Mouse (Mus musculus): Measurements from ENCODE around the gene Grhl1. TPM values are rescaled to one million over a fixed set of nuclear protein-coding genes. Genes with fewer than 3 reads are reported as not detected.

Gene Grhl1
- polyA plus RNA-seq, 1 experiment, result 11.0 TPM

- peaks cover 4% of the 10 kb centered on the region; the same call in 1 of the 2 replicates for H3K36me3 ChIP-seq (ENCODE audit: control insufficient read depth, insufficient read depth, low read length, poor library complexity, severe bottlenecking)
- no peak overlapping the region for H3K4me3 ChIP-seq (ENCODE audit: low read depth, low read length)
- no peaks in the 10 kb centered on the region for H3K27me3 ChIP-seq (ENCODE audit: control insufficient read depth, insufficient read depth, low read length, poor library complexity, severe bottlenecking)
- no peak overlapping the region for H3K27ac ChIP-seq (ENCODE audit: insufficient read depth, low read length)
- H3K9me3 ChIP-seq (replicated peaks; ENCODE audit: control insufficient read depth, insufficient read depth, low read length, poor library complexity, severe bottlenecking), result no peaks in the 10 kb centered on the region
- H3K9ac ChIP-seq (ENCODE audit: low read depth, poor library complexity, severe bottlenecking), result no peak overlapping the region
- TF ChIP-seq CTCF (IDR thresholded peaks at IDR 0.05; ENCODE audit: low read depth, low read length) (no peak), EP300 (IDR thresholded peaks at IDR 0.05; ENCODE audit: insufficient read depth, low read depth, low read length) (no peak), POLR2A (IDR thresholded peaks at IDR 0.05; ENCODE audit: insufficient read depth, low read length) (no peak)
- no peaks in the 10 kb centered on the region for H3K4me1 ChIP-seq (ENCODE audit: control insufficient read depth, insufficient read depth, low read length)
Measured at GRCm38 (mm10) chr12:24612591-24612990, 40.5 kb downstream of the Grhl1 start.

DNA sequence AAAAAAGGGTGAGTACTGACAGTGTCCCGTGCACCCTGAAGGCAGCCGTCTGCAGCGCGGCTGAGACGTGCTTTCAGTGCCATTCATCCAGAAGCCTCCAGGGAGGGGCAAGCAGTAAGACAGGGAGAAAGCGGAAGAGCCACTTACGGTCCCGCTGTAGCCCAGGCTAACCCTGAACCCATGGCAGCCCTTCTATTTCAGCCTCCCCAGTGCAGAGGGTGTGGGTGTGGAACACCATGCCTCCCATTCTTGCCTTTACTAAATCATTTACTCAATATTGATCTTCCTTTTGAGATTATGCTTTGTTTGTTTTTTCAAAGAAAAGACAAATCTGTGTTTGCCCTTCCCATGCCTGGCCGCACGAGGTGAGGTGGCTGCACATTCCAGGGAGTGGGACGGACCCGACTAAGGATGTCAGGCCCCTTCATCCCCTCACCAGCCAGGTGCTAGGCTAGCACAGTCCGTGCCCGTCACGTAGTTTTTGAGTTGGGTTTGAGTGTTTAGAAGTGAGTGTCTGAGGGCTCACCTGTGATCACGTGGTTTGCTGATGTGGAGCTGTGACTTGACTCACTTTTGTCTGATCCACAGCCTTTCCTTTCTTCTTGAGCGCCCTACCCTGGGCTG lies 42.5 kb downstream of the Grhl1 start:
- Histone ChIP-seq H3K27me3 (ENCODE audit: control insufficient read depth, insufficient read depth, low read length, poor library complexity, severe bottlenecking) (no peaks in the 10 kb centered on the region), H3K36me3 (ENCODE audit: control insufficient read depth, insufficient read depth, low read length, poor library complexity, severe bottlenecking) (peaks cover 4% of the 10 kb centered on the region; the same call in 1 of the 2 replicates), H3K27ac (ENCODE audit: insufficient read depth, low read length) (no peak overlapping the region), H3K4me1 (ENCODE audit: control insufficient read depth, insufficient read depth, low read length) (no peaks in the 10 kb centered on the region), H3K9me3 (replicated peaks; ENCODE audit: control insufficient read depth, insufficient read depth, low read length, poor library complexity, severe bottlenecking) (no peaks in the 10 kb centered on the region), H3K4me3 (ENCODE audit: low read depth, low read length) (no peak overlapping the region), H3K9ac (ENCODE audit: low read depth, poor library complexity, severe bottlenecking) (no peak overlapping the region)
- no peak for TF ChIP-seq EP300 (IDR thresholded peaks at IDR 0.05; ENCODE audit: insufficient read depth, low read depth, low read length)

DNA sequence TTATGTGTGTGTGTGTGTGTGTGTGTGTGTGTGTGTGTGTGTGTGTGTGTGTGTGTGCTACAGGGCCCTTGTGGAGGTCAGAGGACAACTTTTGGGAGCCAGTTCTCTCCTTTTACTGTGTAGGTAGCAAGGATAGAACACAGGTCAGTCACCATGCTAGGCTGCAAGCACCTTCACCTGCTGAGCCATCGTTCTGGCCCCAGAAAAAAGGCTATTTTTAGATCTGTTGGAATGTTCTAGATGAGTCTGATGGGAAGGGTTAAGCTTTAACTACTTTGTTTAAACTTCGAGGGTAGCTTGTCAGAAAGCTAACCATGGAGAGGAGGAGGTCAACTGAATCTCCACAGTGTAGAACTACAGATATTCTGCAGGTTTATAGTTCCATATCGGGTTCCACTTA lies 43.1 kb downstream of the Grhl1 start:
- Histone ChIP-seq H3K9me3 (replicated peaks; ENCODE audit: control insufficient read depth, insufficient read depth, low read length, poor library complexity, severe bottlenecking) (no peaks in the 10 kb centered on the region), H3K4me1 (ENCODE audit: control insufficient read depth, insufficient read depth, low read length) (no peaks in the 10 kb centered on the region), H3K9ac (ENCODE audit: low read depth, poor library complexity, severe bottlenecking) (no peak overlapping the region), H3K4me3 (ENCODE audit: low read depth, low read length) (no peak overlapping the region), H3K36me3 (ENCODE audit: control insufficient read depth, insufficient read depth, low read length, poor library complexity, severe bottlenecking) (no peaks in the 10 kb centered on the region; the same call in 1 of the 2 replicates), H3K27me3 (ENCODE audit: control insufficient read depth, insufficient read depth, low read length, poor library complexity, severe bottlenecking) (no peaks in the 10 kb centered on the region), H3K27ac (ENCODE audit: insufficient read depth, low read length) (no peak overlapping the region)
- TF ChIP-seq POLR2A (IDR thresholded peaks at IDR 0.05; ENCODE audit: insufficient read depth, low read length), result no peak
- TF ChIP-seq CTCF (IDR thresholded peaks at IDR 0.05; ENCODE audit: low read depth, low read length), result no peak
- TF ChIP-seq EP300 (IDR thresholded peaks at IDR 0.05; ENCODE audit: insufficient read depth, low read depth, low read length), result no peak

- H3K4me3 ChIP-seq (ENCODE audit: low read depth, low read length), result no peak overlapping the region
- H3K36me3 ChIP-seq (ENCODE audit: control insufficient read depth, insufficient read depth, low read length, poor library complexity, severe bottlenecking), result no peaks in the 10 kb centered on the region
- H3K9ac ChIP-seq (ENCODE audit: low read depth, poor library complexity, severe bottlenecking), result no peak overlapping the region
- H3K9me3 ChIP-seq (replicated peaks; ENCODE audit: control insufficient read depth, insufficient read depth, low read length, poor library complexity, severe bottlenecking), result no peaks in the 10 kb centered on the region
- H3K27me3 ChIP-seq (ENCODE audit: control insufficient read depth, insufficient read depth, low read length, poor library complexity, severe bottlenecking), result no peaks in the 10 kb centered on the region
- H3K4me1 ChIP-seq (ENCODE audit: control insufficient read depth, insufficient read depth, low read length), result no peaks in the 10 kb centered on the region
- TF ChIP-seq EP300 (IDR thresholded peaks at IDR 0.05; ENCODE audit: insufficient read depth, low read depth, low read length), result no peak
- TF ChIP-seq POLR2A (IDR thresholded peaks at IDR 0.05; ENCODE audit: insufficient read depth, low read length), result no peak
- no peak for TF ChIP-seq CTCF (IDR thresholded peaks at IDR 0.05; ENCODE audit: low read depth, low read length)
- H3K27ac ChIP-seq (ENCODE audit: insufficient read depth, low read length), result no peak overlapping the region
Measured at GRCm38 (mm10) chr12:24619436-24619835, 47.4 kb downstream of the Grhl1 start.

GRCm38 (mm10) chr12:24623486-24624251 lies 51.6 kb downstream of the Grhl1 start:
- Histone ChIP-seq H3K4me3 (ENCODE audit: low read depth, low read length) (no peak overlapping the region), H3K27ac (ENCODE audit: insufficient read depth, low read length) (no peak overlapping the region), H3K9me3 (replicated peaks; ENCODE audit: control insufficient read depth, insufficient read depth, low read length, poor library complexity, severe bottlenecking) (no peaks in the 10 kb centered on the region), H3K36me3 (ENCODE audit: control insufficient read depth, insufficient read depth, low read length, poor library complexity, severe bottlenecking) (no peaks in the 10 kb centered on the region), H3K4me1 (ENCODE audit: control insufficient read depth, insufficient read depth, low read length) (no peaks in the 10 kb centered on the region), H3K9ac (ENCODE audit: low read depth, poor library complexity, severe bottlenecking) (no peak overlapping the region), H3K27me3 (ENCODE audit: control insufficient read depth, insufficient read depth, low read length, poor library complexity, severe bottlenecking) (no peaks in the 10 kb centered on the region)
- TF ChIP-seq POLR2A (IDR thresholded peaks at IDR 0.05; ENCODE audit: insufficient read depth, low read length) (no peak), EP300 (IDR thresholded peaks at IDR 0.05; ENCODE audit: insufficient read depth, low read depth, low read length) (no peak)

GRCm38 (mm10) chr12:24626401-24626800 lies 54.3 kb downstream of the Grhl1 start:
- H3K36me3 ChIP-seq (ENCODE audit: control insufficient read depth, insufficient read depth, low read length, poor library complexity, severe bottlenecking), result no peaks in the 10 kb centered on the region
- no peak overlapping the region for H3K27ac ChIP-seq (ENCODE audit: insufficient read depth, low read length)
- TF ChIP-seq EP300 (IDR thresholded peaks at IDR 0.05; ENCODE audit: insufficient read depth, low read depth, low read length), result no peak
- no peak for TF ChIP-seq CTCF (IDR thresholded peaks at IDR 0.05; ENCODE audit: low read depth, low read length)
- no peak for TF ChIP-seq POLR2A (IDR thresholded peaks at IDR 0.05; ENCODE audit: insufficient read depth, low read length)
- no peak overlapping the region for H3K9ac ChIP-seq (ENCODE audit: low read depth, poor library complexity, severe bottlenecking)
- no peaks in the 10 kb centered on the region for H3K27me3 ChIP-seq (ENCODE audit: control insufficient read depth, insufficient read depth, low read length, poor library complexity, severe bottlenecking)
- no peaks in the 10 kb centered on the region for H3K4me1 ChIP-seq (ENCODE audit: control insufficient read depth, insufficient read depth, low read length)
- H3K4me3 ChIP-seq (ENCODE audit: low read depth, low read length), result no peak overlapping the region
- no peaks in the 10 kb centered on the region for H3K9me3 ChIP-seq (replicated peaks; ENCODE audit: control insufficient read depth, insufficient read depth, low read length, poor library complexity, severe bottlenecking)
